Mouse (Mus musculus) intestine, postnatal 0 days (tissue): ENCODE measurements around the gene Utp18. TPM values are rescaled to one million over a fixed set of nuclear protein-coding genes. Genes with fewer than 3 reads are reported as not detected.
"Not testable (repeated sequence)": the region's sequence is repeated elsewhere in the genome, so short reads cannot be mapped to it uniquely, and the experiment has no call there.

Experiments used
- ATAC-seq: fragments of 200-750 bp; cut with Nextera tagmentation; 2 replicates; pipeline ENCODE4 v1.8.0; 2017; ENCODE audit warnings: mild to moderate bottlenecking, moderate TSS enrichment, moderate library complexity
- H3K27ac ChIP-seq: fragments of 300-500 bp; sonication (generic); 2 replicates; pipeline ENCODE4 v1.5.1; 2014; ENCODE audit warnings: mild to moderate bottlenecking, low read depth, low read length, moderate library complexity
- H3K27me3 ChIP-seq: fragments of 300-500 bp; sonication (generic); replicated peaks from 2 replicates; pipeline ENCODE4 v1.6.1; 2014; ENCODE audit warnings: low read length, mixed read lengths; ENCODE audit not compliant: control insufficient read depth, insufficient read depth
- H3K36me3 ChIP-seq: fragments of 300-500 bp; sonication (generic); 2 replicates; pipeline ENCODE4 v1.6.1; 2014; ENCODE audit warnings: mild to moderate bottlenecking, moderate library complexity; ENCODE audit not compliant: control insufficient read depth, insufficient read depth
- H3K4me1 ChIP-seq: fragments of 300-500 bp; sonication (generic); replicated peaks from 2 replicates; pipeline ENCODE4 v1.6.1; 2014; ENCODE audit warnings: antibody characterized with exemption, low read length, mixed read lengths; ENCODE audit not compliant: control insufficient read depth, insufficient read depth
- H3K4me2 ChIP-seq: fragments of 300-500 bp; sonication (generic); replicated peaks from 2 replicates; pipeline ENCODE4 v1.6.1; 2014; ENCODE audit warnings: low read depth, mild to moderate bottlenecking, moderate library complexity
- H3K4me3 ChIP-seq: fragments of 300-500 bp; sonication (generic); 2 replicates; pipeline ENCODE4 v1.5.1; 2014; ENCODE audit warnings: low read depth, low read length
- H3K9ac ChIP-seq: fragments of 300-500 bp; sonication (generic); 2 replicates; pipeline ENCODE4 v1.6.1; 2014; ENCODE audit warnings: mild to moderate bottlenecking, low read depth, low read length
- H3K9me3 ChIP-seq: fragments of 300-500 bp; sonication (generic); 2 replicates; pipeline ENCODE4 v1.6.1; 2016; ENCODE audit warnings: mixed run types; ENCODE audit not compliant: control insufficient read depth
- CTCF ChIP-seq: sonication (generic); IDR thresholded peaks from 2 replicates; pipeline ENCODE4 v1.5.1; 2016; ENCODE audit warnings: low read depth, mild to moderate bottlenecking, control low read depth, antibody characterized with exemption, moderate library complexity
- WGBS: fragments of 180-500 bp; shearing (Covaris S2); extraction: QIAGEN DNeasy Blood & Tissue Kit; methylation state at CpG from one replicate; pipeline ENCODE4 v1.1.7; 2014; 5-methylcytosine and 5-hydroxymethylcytosine counted together
- polyA plus RNA-seq: library from polyadenylated mRNA; unstranded; fragments of >200 nt; fragmentation: Nextera tagmentation; extraction: Ambion mirVana; gene quantifications from 2 replicates; pipeline ENCODE4 v1.2.1, GENCODE M21; 2015

Utp18 gene
- 16.6 and 17.0 TPM in 2 replicates for polyA plus RNA-seq

DNA sequence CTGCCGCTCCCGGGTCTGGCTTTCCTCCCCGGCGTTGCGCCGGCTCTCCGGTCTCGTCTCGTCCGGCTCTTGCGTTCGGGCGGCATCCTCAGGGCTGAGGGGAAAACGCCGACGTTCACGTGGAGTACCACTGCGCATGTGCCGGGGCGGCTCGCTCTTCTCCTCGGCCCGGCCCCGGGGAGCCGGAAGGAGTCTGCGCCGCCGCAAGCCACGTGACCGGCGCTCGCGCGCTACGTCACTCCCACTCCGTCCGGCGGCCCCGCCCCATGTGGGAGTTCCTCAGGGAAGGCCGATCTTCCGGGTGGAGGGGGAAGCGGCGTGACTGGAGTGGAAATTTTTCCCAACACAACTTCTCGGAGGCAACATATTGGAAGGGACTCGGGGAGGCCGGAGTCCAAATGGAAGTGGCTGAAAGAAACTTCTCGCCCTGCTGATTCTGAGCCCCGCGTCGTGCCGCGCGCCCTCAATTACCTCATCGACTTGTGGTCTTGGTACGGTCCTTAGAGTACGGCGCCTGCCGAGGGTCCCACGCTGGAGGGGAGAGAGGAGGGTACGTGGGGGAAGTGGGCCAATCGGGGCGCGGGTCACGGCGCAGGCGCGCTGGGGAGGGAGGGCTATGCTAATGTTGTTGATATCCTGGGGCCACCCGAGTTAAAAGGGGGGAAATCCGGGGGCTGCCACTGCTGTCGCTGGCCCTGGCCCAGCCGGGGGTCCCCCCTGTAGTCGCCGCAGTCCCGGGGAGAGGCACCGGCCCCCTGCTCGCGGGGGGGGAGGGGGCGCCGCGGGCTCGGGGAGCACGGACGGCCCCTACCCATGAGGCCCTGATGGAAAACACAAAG is at the start of gene Utp18, which contains the start of gene Mbtd1:
Gene Utp18 (minus strand): TSS at position 195 of the 839 bp plus-strand sequence.
Gene Mbtd1 (plus strand): TSS at position 281 of the 839 bp plus-strand sequence.
- Histone ChIP-seq H3K27ac (peak within 1 kb of the TSS; percentile 98), H3K36me3 (no peaks in the 10 kb centered on the region), H3K4me2 (peak within 1 kb of the TSS; percentile 81), H3K27me3 (no peaks in the 10 kb centered on the region), H3K4me1 (no peaks in the 10 kb centered on the region; the same call in 1 of the 2 replicates), H3K9me3 (no peaks in the 10 kb centered on the region), H3K4me3 (peak within 1 kb of the TSS; percentile 99), H3K9ac (peak within 1 kb of the TSS; percentile 97)
- no peak for TF ChIP-seq CTCF
- WGBS: under 1% methylated on average over 66 of the region's 83 CpGs
- peak; percentile 97 for ATAC-seq

DNA sequence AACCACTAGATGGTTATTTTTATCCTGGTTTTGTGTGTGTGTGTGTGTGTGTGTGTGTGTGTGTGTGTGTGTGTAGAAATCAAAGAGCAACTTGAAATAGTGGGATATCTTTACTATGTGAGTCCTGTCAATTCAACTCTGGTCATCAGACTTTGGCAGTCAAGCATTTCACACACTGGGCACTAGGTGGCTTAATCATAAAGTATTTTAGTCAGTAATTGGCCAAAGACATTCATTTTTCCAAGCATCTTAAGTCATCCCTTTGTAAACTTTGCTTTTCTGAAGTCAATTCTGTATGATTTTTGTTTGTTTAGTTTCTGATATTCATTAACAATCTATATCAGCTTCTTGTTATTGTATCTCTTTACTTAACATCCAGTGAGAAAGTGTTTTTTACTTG is 43.5 kb upstream of the Utp18 start:
- H3K27ac ChIP-seq: no peak overlapping the region
- H3K9ac ChIP-seq: no peak overlapping the region
- H3K27me3 ChIP-seq: no peaks in the 10 kb centered on the region
- no peak overlapping the region for H3K4me3 ChIP-seq
- H3K4me1 ChIP-seq: no peaks in the 10 kb centered on the region
- no peaks in the 10 kb centered on the region for H3K9me3 ChIP-seq
- no peak for ATAC-seq
- TF ChIP-seq CTCF: peak; percentile 48
- H3K4me2 ChIP-seq: no peak overlapping the region
- peaks cover 53% of the 10 kb centered on the region for H3K36me3 ChIP-seq

DNA sequence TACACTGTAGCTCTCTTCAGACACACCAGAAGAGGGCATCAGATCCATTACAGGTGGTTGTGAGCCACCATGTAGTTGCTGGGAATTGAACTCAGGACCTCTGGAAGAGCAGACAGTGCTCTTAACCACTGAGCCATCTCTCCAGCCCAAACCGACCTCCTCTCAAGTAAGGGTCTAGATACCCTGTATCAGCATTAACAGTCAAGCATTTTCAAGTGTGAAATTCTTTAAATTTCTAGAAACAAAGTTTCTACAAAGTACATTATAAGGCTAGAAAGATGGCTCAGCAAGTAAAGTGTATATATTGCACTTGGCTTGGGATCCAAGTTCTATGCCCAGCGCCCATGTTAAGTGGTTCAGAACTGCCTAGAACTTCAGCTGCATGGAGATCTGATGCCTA is 29.5 kb upstream of the Utp18 start:
- WGBS: 94% methylated on average over 2 of the region's 2 CpGs
- not testable (repeated sequence) for H3K27me3 ChIP-seq

DNA sequence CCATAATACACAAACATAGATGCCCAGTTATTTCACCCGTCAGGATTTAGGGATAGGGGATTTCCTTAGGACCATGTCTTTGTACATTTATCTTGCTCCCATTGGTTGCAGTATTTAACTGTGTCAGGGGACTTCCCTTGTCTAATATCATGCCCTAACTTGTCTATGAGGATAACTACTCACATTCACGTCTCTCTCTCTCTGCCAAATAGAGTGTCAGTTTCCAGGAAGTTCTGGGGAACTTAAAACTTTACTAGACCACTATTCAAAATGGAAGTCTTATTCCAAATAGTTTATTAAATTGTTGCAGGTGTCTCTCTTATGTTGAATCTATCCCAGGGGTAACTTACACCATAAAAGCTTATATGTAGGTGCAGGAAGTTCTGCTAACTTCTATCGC is 26.0 kb upstream of the Utp18 start:
- no peak overlapping the region for H3K9ac ChIP-seq
- H3K36me3 ChIP-seq: peaks cover 57% of the 10 kb centered on the region
- H3K27ac ChIP-seq: no peak overlapping the region
- no peak for TF ChIP-seq CTCF
- no peaks in the 10 kb centered on the region for H3K9me3 ChIP-seq
- H3K27me3 ChIP-seq: no peaks in the 10 kb centered on the region
- no peaks in the 10 kb centered on the region for H3K4me1 ChIP-seq
- no peak overlapping the region for H3K4me2 ChIP-seq
- no peak overlapping the region for H3K4me3 ChIP-seq
- WGBS: 89% methylated on average over 3 of the region's 3 CpGs
- ATAC-seq: no peak

More for the DNA sequence above, 29.5 kb upstream of the Utp18 start:
- not testable (repeated sequence) for ATAC-seq, H3K4me2 ChIP-seq, H3K9ac ChIP-seq, H3K9me3 ChIP-seq, H3K27ac ChIP-seq, H3K4me3 ChIP-seq, H3K4me1 ChIP-seq
- H3K36me3 ChIP-seq: peaks cover 62% of the 10 kb centered on the region

DNA sequence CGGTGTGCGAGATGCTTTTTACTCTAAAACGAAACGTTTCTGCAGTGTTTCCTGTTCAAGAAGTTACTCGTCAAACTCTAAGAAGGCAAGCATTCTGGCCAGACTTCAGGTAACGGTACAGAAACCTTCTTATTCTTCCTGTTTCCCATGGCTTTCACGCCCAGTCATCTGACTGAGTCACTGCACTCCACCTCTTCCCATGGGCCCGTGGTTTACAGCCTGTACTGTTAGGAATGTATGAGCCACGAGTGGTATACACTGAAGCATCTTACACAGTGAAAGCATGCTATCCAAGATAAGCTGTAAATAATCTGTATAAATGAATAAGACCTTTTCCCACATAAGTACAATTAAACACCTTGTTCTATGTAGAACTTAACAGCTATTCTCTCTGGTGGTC is 23.3 kb upstream of the Utp18 start:
- H3K36me3 ChIP-seq: peaks cover 37% of the 10 kb centered on the region
- no peaks in the 10 kb centered on the region for H3K9me3 ChIP-seq
- no peak overlapping the region for H3K9ac ChIP-seq
- H3K4me3 ChIP-seq: no peak overlapping the region
- no peak for TF ChIP-seq CTCF
- H3K27me3 ChIP-seq: no peaks in the 10 kb centered on the region
- no peaks in the 10 kb centered on the region for H3K4me1 ChIP-seq
- 69% methylated on average over 9 of the region's 9 CpGs for WGBS
- no peak overlapping the region for H3K27ac ChIP-seq
- no peak overlapping the region for H3K4me2 ChIP-seq
- ATAC-seq: peak; percentile 53; the same call in 1 of the 2 replicates

DNA sequence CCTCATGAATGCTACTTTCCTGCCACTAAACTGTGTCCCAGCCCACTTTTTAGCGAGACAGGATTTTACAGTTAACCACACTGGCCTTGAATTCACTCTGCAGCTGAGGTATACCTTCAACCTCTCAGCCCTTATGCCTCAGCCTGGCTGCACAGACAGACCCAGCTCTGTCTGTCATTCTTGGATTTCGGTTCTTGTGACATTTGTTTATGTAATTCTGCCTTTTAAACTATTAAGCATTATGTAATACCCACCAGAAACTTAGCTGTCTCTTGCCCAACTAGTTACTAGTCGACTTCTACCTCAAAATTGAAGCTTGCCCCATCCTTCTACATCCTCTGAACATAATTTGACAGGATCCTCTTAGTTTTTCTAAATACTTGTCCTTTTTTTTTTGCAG is 22.3 kb upstream of the Utp18 start:
- H3K27me3 ChIP-seq: no peaks in the 10 kb centered on the region
- H3K4me3 ChIP-seq: no peak overlapping the region
- H3K9ac ChIP-seq: no peak overlapping the region
- H3K4me1 ChIP-seq: no peaks in the 10 kb centered on the region
- no peaks in the 10 kb centered on the region for H3K9me3 ChIP-seq
- peaks cover 34% of the 10 kb centered on the region for H3K36me3 ChIP-seq
- 85% methylated on average over 3 of the region's 3 CpGs for WGBS
- no peak for TF ChIP-seq CTCF
- H3K27ac ChIP-seq: no peak overlapping the region
- ATAC-seq: no peak
- H3K4me2 ChIP-seq: no peak overlapping the region
